ENCODE assay signal across 7 mouse cellular contexts in the genomic region with DNA sequence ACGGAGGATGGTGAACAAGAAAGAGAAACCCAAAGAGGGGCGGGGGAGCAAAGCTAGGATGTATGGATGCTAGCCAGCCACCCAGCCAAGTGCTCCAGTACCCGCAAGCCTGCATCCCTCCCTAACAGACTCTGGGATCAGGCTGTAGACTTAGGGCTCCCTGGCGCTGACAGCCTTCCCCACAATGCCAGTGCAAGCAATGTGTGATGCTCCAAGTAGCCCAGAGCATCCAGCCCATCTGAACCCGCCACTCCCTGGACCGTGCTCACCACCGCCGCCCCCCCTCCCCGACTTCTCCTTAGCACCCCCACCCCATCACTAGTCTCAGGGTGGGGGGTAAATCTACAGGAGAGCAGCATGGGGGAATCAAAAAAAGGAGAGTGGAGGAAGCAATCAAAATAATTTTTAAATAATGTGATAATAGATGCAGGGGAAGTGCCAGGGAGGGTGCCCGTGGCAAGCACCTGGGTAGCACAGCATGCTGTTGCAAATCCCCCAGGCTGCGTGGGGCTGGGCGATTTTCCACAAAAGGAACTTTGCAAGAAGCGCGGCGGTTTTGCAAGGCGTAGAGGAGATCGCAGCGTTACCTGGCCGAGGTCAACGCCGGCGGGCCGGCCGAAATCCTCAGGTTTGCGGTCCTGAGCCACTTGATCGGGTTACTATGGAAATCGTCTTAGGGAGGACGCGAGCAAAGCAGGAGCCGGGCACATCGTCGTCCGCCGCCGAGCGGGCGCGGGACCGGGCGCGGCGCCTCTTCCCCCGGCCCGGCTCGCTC. TPM values are rescaled to one million over a fixed set of nuclear protein-coding genes. Genes with fewer than 3 reads are reported as not detected.
DNase-seq lines count a peak whose midpoint lies in the region; ATAC-seq and TF ChIP-seq lines count a peak whose summit lies in the region.

No protein-coding gene starts in this region.

- peak overlapping the region; percentile 61 for H3K4me3 ChIP-seq in forebrain, embryonic 11.5 days (ENCODE audit: low read depth, low read length)
- H3K4me3 ChIP-seq in intestine, postnatal 0 days (ENCODE audit: low read depth, low read length), result peak overlapping the region; percentile 49
- H3K4me3 ChIP-seq in liver, embryonic 12.5 days, result peak overlapping the region; percentile 48

- TF ChIP-seq CTCF in brain, embryonic 14.5 days (IDR thresholded peaks at IDR 0.05; ENCODE audit: borderline replicate concordance, extremely low read depth, insufficient read depth, insufficient read length), result no peak
- no peak for TF ChIP-seq CTCF in intestine, postnatal 0 days (IDR thresholded peaks at IDR 0.05; ENCODE audit: low read depth)

- H3K9me3 ChIP-seq in forebrain, embryonic 11.5 days (ENCODE audit: control insufficient read depth, low read length), result no peaks in the 10 kb centered on the region
- no peaks in the 10 kb centered on the region for H3K9me3 ChIP-seq in intestine, postnatal 0 days (ENCODE audit: control insufficient read depth)
- H3K9me3 ChIP-seq in liver, embryonic 12.5 days (replicated peaks), result no peaks in the 10 kb centered on the region

- H3K4me1 ChIP-seq in forebrain, embryonic 11.5 days (replicated peaks; ENCODE audit: control insufficient read depth, insufficient read depth, low read length), result no peaks in the 10 kb centered on the region
- peaks cover 4% of the 10 kb centered on the region; the same call in 1 of the 2 replicates for H3K4me1 ChIP-seq in intestine, postnatal 0 days (replicated peaks; ENCODE audit: control insufficient read depth, insufficient read depth, low read length)
- H3K4me1 ChIP-seq in liver, embryonic 12.5 days, result no peaks in the 10 kb centered on the region; the same call in 1 of the 2 replicates

- peak; percentile 46; the same call in 1 of the 2 replicates for TF ChIP-seq POLR2A in brain, embryonic 14.5 days (IDR thresholded peaks at IDR 0.05; ENCODE audit: borderline replicate concordance, extremely low read depth, insufficient read depth, insufficient read length, poor library complexity, severe bottlenecking)

- DNase-seq in ES-CJ7 (ENCODE audit: low read depth, low spot score), result peak; percentile 27
- peak; percentile 86 for DNase-seq in brain, embryonic 14.5 days (ENCODE audit: low read depth)
- peak; percentile 61 for DNase-seq in forebrain, embryonic 11.5 days (ENCODE audit: low spot score)
- DNase-seq in retina, embryonic 14.5 days (ENCODE audit: low spot score), result peak; percentile 44
- no peak for DNase-seq in spleen, postnatal 36 days (ENCODE audit: low spot score in 2 of 2)

- 0% methylated on average over 44 of the region's 45 CpGs for WGBS in forebrain, embryonic 11.5 days
- WGBS in intestine, postnatal 0 days, result 2% methylated on average over 45 of the region's 45 CpGs
- under 1% methylated on average over 43 of the region's 45 CpGs for WGBS in liver, embryonic 12.5 days (ENCODE audit: insufficient replicate concordance)

- ATAC-seq in forebrain, embryonic 11.5 days (replicated peaks; ENCODE audit: low FRiP score), result peak; percentile 74
- peak; percentile 44 for ATAC-seq in intestine, postnatal 0 days
- no peak for ATAC-seq in liver, embryonic 12.5 days

- H3K27ac ChIP-seq in forebrain, embryonic 11.5 days (ENCODE audit: low read depth, low read length), result no peak overlapping the region
- no peak overlapping the region for H3K27ac ChIP-seq in intestine, postnatal 0 days (ENCODE audit: low read depth, low read length)
- no peak overlapping the region for H3K27ac ChIP-seq in liver, embryonic 12.5 days

- H3K9ac ChIP-seq in forebrain, embryonic 11.5 days (ENCODE audit: low read length), result peak overlapping the region; percentile 69
- peak overlapping the region; percentile 40; the same call in 1 of the 2 replicates for H3K9ac ChIP-seq in intestine, postnatal 0 days (ENCODE audit: low read depth, low read length)
- no peak overlapping the region for H3K9ac ChIP-seq in liver, embryonic 12.5 days

- no peaks in the 10 kb centered on the region for H3K36me3 ChIP-seq in forebrain, embryonic 11.5 days (ENCODE audit: control insufficient read depth, insufficient read depth, low read length)
- H3K36me3 ChIP-seq in intestine, postnatal 0 days (ENCODE audit: control insufficient read depth, insufficient read depth), result no peaks in the 10 kb centered on the region
- no peaks in the 10 kb centered on the region for H3K36me3 ChIP-seq in liver, embryonic 12.5 days

- H3K27me3 ChIP-seq in forebrain, embryonic 11.5 days (ENCODE audit: control insufficient read depth, insufficient read depth, low read length), result peaks cover 2% of the 10 kb centered on the region; the same call in 1 of the 2 replicates
- H3K27me3 ChIP-seq in intestine, postnatal 0 days (replicated peaks; ENCODE audit: control insufficient read depth, insufficient read depth, low read length), result peaks cover 11% of the 10 kb centered on the region
- peaks cover 47% of the 10 kb centered on the region for H3K27me3 ChIP-seq in liver, embryonic 12.5 days (replicated peaks)

- H3K4me2 ChIP-seq in forebrain, embryonic 11.5 days (ENCODE audit: low read depth, low read length, severe bottlenecking), result peak overlapping the region; percentile 89
- peak overlapping the region; percentile 89 for H3K4me2 ChIP-seq in intestine, postnatal 0 days (replicated peaks; ENCODE audit: low read depth)
- H3K4me2 ChIP-seq in liver, embryonic 12.5 days, result peak overlapping the region; percentile 62

RNA-seq across cellular contexts. Expression of a gene that starts 0.8 kb away (rescaled TPM):
- 20.0 and 34.8 TPM in 2 replicates for polyA plus RNA-seq in brain, embryonic 14.5 days (2012; rRNA removed)
- polyA plus RNA-seq in forebrain, embryonic 11.5 days (2014; fragmentation: Nextera tagmentation; extraction: Ambion mirVana), result 4.0 and 4.3 TPM in 2 replicates
- 0.77 and 0.84 TPM in 2 replicates for polyA plus RNA-seq in intestine, postnatal 0 days (2015; fragmentation: Nextera tagmentation; extraction: Ambion mirVana)
- 0.13 and 0.30 TPM in 2 replicates for polyA plus RNA-seq in liver, embryonic 12.5 days (2016; fragmentation: Nextera tagmentation; extraction: Ambion mirVana)

Comparison
In these comparisons a context has a peak if more than half of its experiments do, and no peak if none do; other contexts are left out.
1. DNase-seq: peak in ES-CJ7 (single experiment), brain, embryonic 14.5 days (single experiment), forebrain, embryonic 11.5 days (single experiment) and retina, embryonic 14.5 days (single experiment); none in spleen, postnatal 36 days (0 of 2).
2. Peak in every context shown above with its lines, with median percentiles within 50 percentile points of each other: H3K4me2 ChIP-seq and H3K4me3 ChIP-seq.